Mouse (Mus musculus): ENCODE results near the gene Aff1. TPM values are rescaled to one million over a fixed set of nuclear protein-coding genes. Genes with fewer than 3 reads are reported as not detected.

Aff1 gene
- 19.5 TPM for polyA plus RNA-seq (2014; fragmentation: Illumina TruSeq; extraction: RNeasy Lipid Tissue Mini Kit (QIAGEN cat#74804); ENCODE audit: low read depth, low replicate concordance)

DNA sequence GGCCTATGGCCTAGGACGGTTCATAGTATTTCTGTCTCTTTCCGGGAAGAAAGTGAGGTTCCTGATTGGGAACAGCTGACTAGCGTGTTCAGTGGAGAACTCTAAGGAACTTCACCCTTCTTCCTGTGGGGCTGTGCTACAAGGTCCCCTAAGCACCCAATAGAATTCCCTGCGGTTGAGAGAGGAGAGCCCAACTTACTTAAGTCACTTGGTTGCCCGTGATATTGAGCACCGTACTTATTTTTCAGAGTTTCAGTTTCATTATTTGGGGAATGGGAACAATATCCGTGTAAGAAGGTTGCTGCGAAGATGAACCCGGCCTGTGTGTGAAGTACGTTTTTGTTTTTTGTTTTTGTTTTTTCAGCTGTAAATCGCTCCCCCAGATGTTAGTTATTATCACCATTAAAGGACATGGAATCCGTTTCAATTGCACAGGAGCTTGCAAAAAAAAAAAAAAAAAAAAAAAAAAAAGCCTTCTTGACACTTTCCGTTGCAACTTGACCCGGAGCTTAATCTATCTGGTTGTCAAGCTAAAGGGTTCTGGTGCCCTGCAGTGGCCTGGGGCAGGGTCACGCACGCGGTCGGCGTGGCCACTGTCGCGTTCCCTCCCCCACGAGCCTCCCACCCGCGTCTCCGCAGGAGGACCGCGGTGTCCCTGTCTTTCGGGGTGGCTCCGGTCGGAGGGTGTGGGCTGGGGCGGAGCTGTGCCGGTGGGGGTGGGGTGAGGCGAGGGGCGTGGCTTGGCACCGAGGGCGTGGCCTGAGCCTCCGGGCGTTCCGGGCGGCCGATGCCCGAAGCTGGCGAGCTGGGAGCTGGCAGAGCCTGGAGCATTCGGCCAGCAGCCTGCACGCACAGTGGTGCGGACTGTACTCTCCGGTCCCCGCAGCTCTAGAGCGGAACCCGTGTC is at the start of gene Aff1:
Aff1 (plus strand) TSS at position 751 of the 907 bp plus-strand sequence.

DNA sequence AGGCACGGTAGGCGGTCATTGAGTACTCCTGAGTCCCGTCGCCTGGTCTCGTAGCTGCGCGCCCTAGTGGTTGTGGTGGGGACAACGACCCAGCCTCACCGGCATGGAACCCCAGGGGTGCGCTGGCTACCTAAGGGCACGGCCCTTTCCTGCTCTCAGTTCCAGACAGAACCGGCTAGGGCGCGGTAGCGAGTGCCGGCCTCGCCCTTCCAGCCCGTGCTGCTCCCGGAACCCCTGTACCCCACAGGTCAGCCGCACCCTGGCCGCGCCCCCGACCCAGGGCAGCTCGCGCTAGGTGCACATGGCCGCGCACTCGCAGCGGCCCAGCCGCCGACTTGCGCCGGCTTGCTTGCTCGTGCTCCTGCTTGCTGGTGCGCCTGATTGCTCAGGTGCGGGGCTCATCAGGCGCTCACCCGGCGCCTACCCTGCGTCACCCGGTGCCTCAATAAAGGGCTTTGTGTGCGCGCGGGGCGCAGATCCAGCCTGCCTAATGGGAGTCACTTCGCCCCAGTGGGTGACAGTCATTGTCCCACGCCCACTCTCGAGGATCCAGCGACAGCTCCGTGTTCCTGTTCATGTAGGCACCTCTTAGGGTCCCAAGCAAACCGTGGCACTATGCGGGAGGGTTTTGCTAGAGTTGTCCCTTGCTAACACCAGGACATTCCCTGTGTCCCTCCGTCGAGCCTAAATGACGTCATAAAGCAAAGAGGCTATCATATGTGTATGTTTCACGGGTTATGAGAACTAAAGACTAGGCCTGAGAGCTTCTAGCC is 36.6 kb upstream of the Aff1 start, which contains the start of gene 1700016H13Rik:
1700016H13Rik (minus strand) TSS at position 665 of the 773 bp plus-strand sequence.

Other genes with a start within 250 kb of the Aff1 start
- gene Slc10a6, start 63.0 kb upstream of the Aff1 start, polyA plus RNA-seq (2014; fragmentation: Illumina TruSeq; extraction: RNeasy Lipid Tissue Mini Kit (QIAGEN cat#74804); ENCODE audit: low read depth, low replicate concordance): 2.0 TPM
- not detected for gene 1700016H13Rik, start 36.4 kb upstream of the Aff1 start, polyA plus RNA-seq (2014; fragmentation: Illumina TruSeq; extraction: RNeasy Lipid Tissue Mini Kit (QIAGEN cat#74804); ENCODE audit: low read depth, low replicate concordance)
- 11.5 TPM for gene Klhl8, start 218.9 kb downstream of the Aff1 start, polyA plus RNA-seq (2014; fragmentation: Illumina TruSeq; extraction: RNeasy Lipid Tissue Mini Kit (QIAGEN cat#74804); ENCODE audit: low read depth, low replicate concordance)